Mouse (Mus musculus) CD4-positive, CD25-positive, alpha-beta regulatory T cell, adult 2 months (primary cell): ENCODE data around the gene Zfyve1.

Experiments used
- DNase-seq: peaks from one replicate; pipeline ENCODE4 v3.0.0-alpha.2; 2012; ENCODE audit warnings: low read depth, low spot score

The Zfyve1 gene

GRCm38 (mm10) chr12:83523892-83524291 is 73.1 kb downstream of the Zfyve1 start:
- no peak for DNase-seq

GRCm38 (mm10) chr12:83523056-83523455 is 74.0 kb downstream of the Zfyve1 start:
- DNase-seq = no peak

- no peak for DNase-seq
These were observed 75.9 kb downstream of the Zfyve1 start for GRCm38 (mm10) chr12:83521083-83521482.

- peak; percentile 96 for DNase-seq
These were observed 76.6 kb downstream of the Zfyve1 start, which contains the start of gene Dcaf4 for GRCm38 (mm10) chr12:83520311-83520890. Dcaf4 (plus strand) TSS chr12:83520466.

- no peak for DNase-seq
These were observed 79.4 kb downstream of the Zfyve1 start for GRCm38 (mm10) chr12:83517580-83517979.

- DNase-seq = no peak
These were observed 82.8 kb downstream of the Zfyve1 start for GRCm38 (mm10) chr12:83514216-83514615.

- no peak for DNase-seq
These were observed 83.8 kb downstream of the Zfyve1 start for GRCm38 (mm10) chr12:83513185-83513584.

- DNase-seq = no peak
These were observed 84.2 kb downstream of the Zfyve1 start for GRCm38 (mm10) chr12:83512783-83513182.

GRCm38 (mm10) chr12:83510586-83510985 is 86.4 kb downstream of the Zfyve1 start:
- DNase-seq = no peak

- DNase-seq = no peak
These were observed 90.5 kb downstream of the Zfyve1 start for GRCm38 (mm10) chr12:83506543-83506942.

GRCm38 (mm10) chr12:83502190-83502589 is 94.8 kb downstream of the Zfyve1 start:
- DNase-seq = peak; percentile 80

GRCm38 (mm10) chr12:83499256-83499655 is 97.8 kb downstream of the Zfyve1 start:
- no peak for DNase-seq

GRCm38 (mm10) chr12:83497959-83498358 is 99.1 kb downstream of the Zfyve1 start:
- DNase-seq = no peak

GRCm38 (mm10) chr12:83496736-83497135 is 100.3 kb downstream of the Zfyve1 start:
- no peak for DNase-seq
